Mouse (Mus musculus) heart, postnatal 10 days (tissue): ENCODE results near the gene Gucd1. TPM values are rescaled to one million over a fixed set of nuclear protein-coding genes. Genes with fewer than 3 reads are reported as not detected.
"Not testable (repeated sequence)": the region's sequence is repeated elsewhere in the genome, so short reads cannot be mapped to it uniquely, and the experiment has no call there.

ENCODE experiments used
- DNase-seq, 2 experiments: peaks; one replicate each; pipeline ENCODE4 v3.0.0; 2021
- intact Hi-C: fragments of 180-260 bp; cut with DNase I; formaldehyde crosslinking; loops from one replicate; pipeline ENCODE4 v1.15.1; 2025
- total RNA-seq, 2 experiments: library from RNA; stranded (reverse); gene quantifications; 2 replicates each; pipeline ENCODE4 v1.2.3; 2021

The Gucd1 gene
- total RNA-seq, 2 experiments from 2014 or later = 42.8 to 44.0 TPM

- intact Hi-C loops = no loop called here
- DNase-seq = no peak
These were observed 12.7 kb downstream of the Gucd1 start for GRCm38 (mm10) chr10:75505130-75505495.

GRCm38 (mm10) chr10:75504234-75505129 is 13.3 kb downstream of the Gucd1 start:
- DNase-seq = peak in 1 of 2 experiments; percentile 38

GRCm38 (mm10) chr10:75503692-75504091 is 14.1 kb downstream of the Gucd1 start:
- intact Hi-C loops = no loop called here
- DNase-seq = no peak

More at GRCm38 (mm10) chr10:75504234-75505129, 13.3 kb downstream of the Gucd1 start:
- intact Hi-C loops = no loop called here

- intact Hi-C loops = no loop called here
- DNase-seq = no peak
These were observed 16.1 kb downstream of the Gucd1 start for GRCm38 (mm10) chr10:75501641-75502040.

- no peak for DNase-seq
- intact Hi-C loops = no loop called here
These were observed 17.4 kb downstream of the Gucd1 start for GRCm38 (mm10) chr10:75500345-75500744.

GRCm38 (mm10) chr10:75499791-75500190 is 18.0 kb downstream of the Gucd1 start:
- DNase-seq = no peak
- intact Hi-C loops = no loop called here

- DNase-seq, intact Hi-C loops: not testable (repeated sequence)
These were observed 18.6 kb downstream of the Gucd1 start for GRCm38 (mm10) chr10:75499214-75499613.

- no peak for DNase-seq
- intact Hi-C loops = no loop called here
These were observed 21.9 kb downstream of the Gucd1 start for GRCm38 (mm10) chr10:75495921-75496320.

- DNase-seq = peak; percentile 60 to 65
- intact Hi-C loops = no loop called here
These were observed 22.5 kb downstream of the Gucd1 start for GRCm38 (mm10) chr10:75495304-75495703.

- no peak for DNase-seq
- intact Hi-C loops = no loop called here
These were observed 25.9 kb downstream of the Gucd1 start for GRCm38 (mm10) chr10:75491936-75492262.

GRCm38 (mm10) chr10:75491234-75491935 is 26.4 kb downstream of the Gucd1 start:
- no peak for DNase-seq
- intact Hi-C loops = no loop called here

GRCm38 (mm10) chr10:75490731-75491130 is 27.0 kb downstream of the Gucd1 start:
- intact Hi-C loops = no loop called here
- no peak for DNase-seq

- no peak for DNase-seq
- intact Hi-C loops = loop anchor here (5.0 kb wide), 3 partner anchors 97 to 212 kb away; partner anchors contain the start of gene Adora2a
These were observed 28.2 kb downstream of the Gucd1 start for GRCm38 (mm10) chr10:75489522-75489921.

- DNase-seq = no peak
- intact Hi-C loops = loop anchor here (2.0 to 5.0 kb wide), 5 partner anchors 48 to 232 kb away; partner anchors contain the start of gene Adora2a
These were observed 30.6 kb downstream of the Gucd1 start for GRCm38 (mm10) chr10:75487131-75487530.

GRCm38 (mm10) chr10:75486086-75486979 is 31.4 kb downstream of the Gucd1 start:
- DNase-seq = peak; percentile 85 to 92
- intact Hi-C loops = loop anchor here (1.0 to 5.0 kb wide), 6 partner anchors 48 to 304 kb away; partner anchors contain the start of gene Adora2a

GRCm38 (mm10) chr10:75484767-75485166 is 33.0 kb downstream of the Gucd1 start:
- DNase-seq = no peak
- intact Hi-C loops = loop anchor here (5.0 kb wide), 3 partner anchors 92 to 207 kb away; partner anchors contain the start of gene Adora2a

- no peak for DNase-seq
- intact Hi-C loops = no loop called here
These were observed 33.7 kb downstream of the Gucd1 start for GRCm38 (mm10) chr10:75484066-75484465.

GRCm38 (mm10) chr10:75482919-75483483 is 34.8 kb downstream of the Gucd1 start:
- intact Hi-C loops = no loop called here
- DNase-seq = no peak

- intact Hi-C loops = no loop called here
- no peak for DNase-seq
These were observed 35.5 kb downstream of the Gucd1 start for GRCm38 (mm10) chr10:75482271-75482670.

GRCm38 (mm10) chr10:75481703-75482102 is 36.1 kb downstream of the Gucd1 start:
- no peak for DNase-seq
- intact Hi-C loops = no loop called here
